Mouse (Mus musculus) megakaryocyte, embryonic 14.5 days (primary cell): ENCODE data around the gene Tmem104. TPM values are rescaled to one million over a fixed set of nuclear protein-coding genes. Genes with fewer than 3 reads are reported as not detected.

Experiments
- H3K27me3 ChIP-seq: replicated peaks from 2 replicates; pipeline ENCODE3; 2012; ENCODE audit warnings: inconsistent platforms
- H3K36me3 ChIP-seq: replicated peaks from 2 replicates; pipeline ENCODE3; 2012; ENCODE audit warnings: low read length, inconsistent platforms, mixed read lengths
- H3K4me1 ChIP-seq: 2 replicates; pipeline ENCODE4 v1.6.1; 2012; ENCODE audit warnings: inconsistent platforms
- H3K4me3 ChIP-seq: replicated peaks from 2 replicates; pipeline ENCODE3; 2012; ENCODE audit warnings: moderate library complexity, mild to moderate bottlenecking, inconsistent platforms
- H3K9me3 ChIP-seq: 2 replicates; pipeline ENCODE4 v1.6.1; 2012; ENCODE audit warnings: inconsistent platforms
- FLI1 ChIP-seq: IDR thresholded peaks from 2 replicates; pipeline ENCODE4 v1.6.1; 2012; ENCODE audit warnings: low read length, inconsistent platforms, mixed read lengths
- GATA1 ChIP-seq: IDR thresholded peaks from 3 replicates; pipeline ENCODE4 v1.6.1; 2012; ENCODE audit warnings: mixed read lengths, low read length, inconsistent platforms, borderline replicate concordance
- polyA plus RNA-seq: library from polyadenylated mRNA; stranded (reverse); fragments of >175 nt; gene quantifications from 2 replicates; pipeline ENCODE4 v1.2.3, GENCODE M21; 2012; ENCODE audit warnings: low replicate concordance; ENCODE audit not compliant: insufficient read depth

Tmem104 gene
- polyA plus RNA-seq, 1 experiment = 14.1 TPM

DNA sequence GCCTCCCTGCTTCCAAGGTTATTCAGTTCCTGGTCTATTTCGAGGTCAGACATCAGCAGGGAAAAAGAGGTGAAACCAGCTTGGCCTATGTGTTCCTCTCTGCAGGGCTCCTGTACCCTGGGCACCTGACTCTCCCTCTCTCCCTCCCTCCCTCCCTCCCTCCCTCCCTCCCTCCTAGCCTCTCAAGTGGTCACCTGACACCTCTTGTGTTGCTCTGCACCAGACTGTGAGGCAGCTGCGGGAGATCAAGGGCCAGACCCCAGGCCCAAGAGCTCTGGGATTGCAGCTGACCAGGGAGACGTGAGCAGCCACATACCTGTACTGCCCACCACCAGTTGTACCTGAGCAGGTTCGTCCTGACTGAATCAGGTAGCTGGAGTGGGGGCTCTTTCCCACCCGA lies 27.8 kb downstream of the Tmem104 start:
- Histone ChIP-seq H3K4me1 (peaks cover 41% of the 10 kb centered on the region), H3K27me3 (peaks cover 3% of the 10 kb centered on the region), H3K4me3 (no peak overlapping the region), H3K36me3 (peaks cover 86% of the 10 kb centered on the region), H3K9me3 (no peaks in the 10 kb centered on the region)
- no peak for TF ChIP-seq FLI1
- no peak for TF ChIP-seq GATA1

DNA sequence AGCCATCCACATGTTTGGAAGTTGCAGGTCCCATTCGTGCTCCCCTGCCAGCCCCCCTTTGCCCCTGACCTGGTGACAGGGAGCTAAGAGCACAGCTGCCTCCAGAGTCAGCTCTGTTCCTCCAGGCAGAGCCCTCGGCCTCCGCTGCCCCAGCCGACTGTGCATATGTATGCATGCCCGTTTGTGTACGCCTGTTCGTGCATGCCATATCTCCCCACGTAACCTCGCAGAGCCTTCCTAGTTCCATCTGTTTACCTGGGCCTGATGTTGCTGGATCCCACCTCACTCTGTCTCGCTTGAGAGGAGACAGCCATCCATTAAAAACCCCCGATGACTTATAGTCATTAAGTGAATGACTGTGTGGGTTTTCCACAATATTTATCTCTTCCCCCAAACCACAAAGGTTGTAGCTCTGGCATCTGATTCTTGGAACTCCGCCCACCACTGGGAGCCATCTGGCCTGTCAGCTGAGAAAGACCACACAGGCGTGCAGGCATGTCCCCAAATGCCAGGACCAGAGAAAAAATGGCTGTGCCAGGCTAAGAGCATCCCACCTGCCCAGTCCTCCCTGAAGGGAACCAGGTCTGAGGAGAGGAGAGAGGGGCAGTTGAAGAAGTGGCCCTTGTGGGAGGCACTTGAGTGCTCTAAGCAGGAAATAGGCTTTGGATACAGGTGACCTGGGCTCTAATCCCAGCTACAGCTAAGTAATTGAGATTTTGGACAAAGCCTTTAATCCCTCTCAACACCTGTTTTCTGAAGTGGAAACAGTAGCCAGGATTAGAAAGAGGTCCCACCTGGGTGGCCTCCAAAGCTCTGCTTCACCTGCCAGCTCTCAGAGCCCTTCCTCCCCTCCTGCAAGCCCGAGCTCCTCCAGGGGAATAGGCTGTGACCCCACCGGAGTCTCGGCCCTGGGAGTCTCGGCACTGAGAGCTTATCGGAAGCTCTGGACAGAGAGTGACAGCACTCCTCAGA lies 30.4 kb downstream of the Tmem104 start:
- Histone ChIP-seq H3K27me3 (peaks cover 3% of the 10 kb centered on the region), H3K4me1 (peaks cover 35% of the 10 kb centered on the region), H3K4me3 (no peak overlapping the region), H3K36me3 (peaks cover 82% of the 10 kb centered on the region), H3K9me3 (no peaks in the 10 kb centered on the region)
- TF ChIP-seq GATA1 (no peak), FLI1 (no peak)

DNA sequence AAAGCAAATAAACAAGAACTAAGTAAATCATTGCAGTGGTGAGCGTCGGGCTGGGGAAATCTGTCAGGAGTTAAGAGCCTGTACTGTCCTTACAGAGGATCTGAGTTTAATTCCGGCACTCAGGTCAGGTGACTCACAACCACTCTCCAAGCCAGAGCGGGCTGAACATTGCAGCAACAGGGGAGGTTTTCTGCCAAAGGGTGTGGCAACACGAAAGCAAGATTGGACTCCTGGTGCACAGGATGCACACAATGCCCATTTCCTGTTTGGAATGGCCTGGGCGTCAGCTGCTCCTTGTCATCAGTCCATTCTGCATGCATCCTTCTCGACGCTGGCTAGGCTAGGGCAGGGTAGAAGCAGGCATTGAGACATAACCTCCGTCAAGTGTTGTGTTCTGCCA lies 32.0 kb downstream of the Tmem104 start:
- Histone ChIP-seq H3K36me3 (peaks cover 80% of the 10 kb centered on the region), H3K4me1 (peaks cover 51% of the 10 kb centered on the region), H3K27me3 (no peaks in the 10 kb centered on the region), H3K4me3 (peak overlapping the region; percentile 77), H3K9me3 (no peaks in the 10 kb centered on the region)
- TF ChIP-seq GATA1 (no peak), FLI1 (0 out of 2 replicates have a peak, but pooled peaks have one; percentile 20)

DNA sequence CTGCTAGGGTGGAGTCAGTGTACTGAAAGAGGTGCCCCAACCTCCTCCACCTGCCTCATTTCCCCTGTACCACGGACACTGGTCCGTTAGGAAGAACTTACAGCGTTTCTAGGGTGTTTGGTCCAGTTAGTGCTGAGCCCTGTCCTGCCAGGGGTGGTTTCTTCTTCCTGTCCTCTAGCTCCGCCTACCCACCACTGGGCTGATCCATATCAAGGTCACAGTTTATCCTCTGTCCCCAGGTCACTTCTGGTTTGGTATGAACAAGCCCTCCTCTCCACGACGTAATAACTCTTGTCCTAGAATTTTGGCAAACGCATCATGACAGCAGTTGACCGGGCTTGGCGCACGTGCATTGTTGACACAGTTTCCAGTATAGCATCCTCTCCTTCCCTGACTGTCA lies 32.4 kb downstream of the Tmem104 start:
- peaks cover 78% of the 10 kb centered on the region for H3K36me3 ChIP-seq
- H3K9me3 ChIP-seq = no peaks in the 10 kb centered on the region
- TF ChIP-seq GATA1 (no peak), FLI1 (no peak)
- H3K4me3 ChIP-seq = no peak overlapping the region
- H3K27me3 ChIP-seq = no peaks in the 10 kb centered on the region
- H3K4me1 ChIP-seq = peaks cover 52% of the 10 kb centered on the region

DNA sequence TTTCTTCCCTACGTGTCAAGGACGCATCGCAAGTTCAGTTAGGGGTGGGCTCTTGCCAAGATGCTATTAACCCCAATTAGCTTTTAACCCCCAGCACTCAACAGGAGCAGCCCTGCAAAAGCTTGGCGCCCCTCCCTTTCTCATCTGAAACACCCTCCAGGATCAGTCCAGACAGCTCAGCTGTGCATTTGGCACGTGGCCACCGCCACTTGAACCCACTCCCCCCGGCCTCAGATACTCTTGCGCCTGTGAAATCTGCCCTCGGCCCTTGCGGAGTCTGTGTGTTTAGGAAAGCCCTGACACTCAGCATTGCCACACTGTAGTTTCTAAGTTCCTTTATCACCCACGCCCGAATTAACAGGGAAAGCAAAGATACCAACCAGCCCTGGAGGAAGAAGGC lies 34.8 kb downstream of the Tmem104 start:
- no peak overlapping the region for H3K4me3 ChIP-seq
- peaks cover 70% of the 10 kb centered on the region for H3K4me1 ChIP-seq
- H3K36me3 ChIP-seq = peaks cover 81% of the 10 kb centered on the region
- no peaks in the 10 kb centered on the region for H3K9me3 ChIP-seq
- TF ChIP-seq FLI1 (no peak), GATA1 (no peak)
- H3K27me3 ChIP-seq = no peaks in the 10 kb centered on the region

DNA sequence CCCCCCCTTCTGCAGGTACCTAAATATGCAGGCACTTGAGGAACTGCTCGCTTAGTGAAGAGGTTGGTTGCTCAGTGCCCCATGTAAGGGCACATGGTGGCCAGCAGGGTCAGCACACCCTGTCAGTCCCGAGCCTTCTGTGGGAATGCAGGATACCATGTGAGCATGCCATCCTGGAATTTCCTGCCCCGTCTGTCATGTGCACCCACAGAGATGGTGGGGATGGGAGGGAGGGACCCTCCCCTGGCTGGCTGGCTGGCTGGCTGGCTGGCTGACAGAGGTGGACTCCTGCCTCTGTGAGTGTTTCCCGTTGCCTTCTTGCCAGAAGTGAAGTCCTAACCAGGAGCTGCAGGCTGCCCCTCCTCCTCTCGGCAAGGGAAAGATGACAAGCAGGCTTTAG lies 35.3 kb downstream of the Tmem104 start:
- H3K4me1 ChIP-seq = peaks cover 70% of the 10 kb centered on the region
- H3K36me3 ChIP-seq = peaks cover 80% of the 10 kb centered on the region
- H3K4me3 ChIP-seq = peak overlapping the region; percentile 8
- TF ChIP-seq FLI1 (no peak), GATA1 (no peak)
- no peaks in the 10 kb centered on the region for H3K9me3 ChIP-seq
- H3K27me3 ChIP-seq = no peaks in the 10 kb centered on the region

- Histone ChIP-seq H3K27me3 (no peaks in the 10 kb centered on the region), H3K36me3 (peaks cover 81% of the 10 kb centered on the region), H3K4me1 (peaks cover 70% of the 10 kb centered on the region), H3K4me3 (peak overlapping the region; percentile 59), H3K9me3 (no peaks in the 10 kb centered on the region)
- TF ChIP-seq GATA1 (no peak), FLI1 (no peak)
These were observed 36.2 kb downstream of the Tmem104 start for GRCm38 (mm10) chr11:115223451-115223850.

- Histone ChIP-seq H3K27me3 (no peaks in the 10 kb centered on the region), H3K9me3 (no peaks in the 10 kb centered on the region), H3K4me1 (peaks cover 70% of the 10 kb centered on the region), H3K4me3 (no peak overlapping the region), H3K36me3 (peaks cover 81% of the 10 kb centered on the region)
- TF ChIP-seq FLI1 = no peak
- no peak for TF ChIP-seq GATA1
These were observed 36.6 kb downstream of the Tmem104 start for GRCm38 (mm10) chr11:115223877-115224276.

DNA sequence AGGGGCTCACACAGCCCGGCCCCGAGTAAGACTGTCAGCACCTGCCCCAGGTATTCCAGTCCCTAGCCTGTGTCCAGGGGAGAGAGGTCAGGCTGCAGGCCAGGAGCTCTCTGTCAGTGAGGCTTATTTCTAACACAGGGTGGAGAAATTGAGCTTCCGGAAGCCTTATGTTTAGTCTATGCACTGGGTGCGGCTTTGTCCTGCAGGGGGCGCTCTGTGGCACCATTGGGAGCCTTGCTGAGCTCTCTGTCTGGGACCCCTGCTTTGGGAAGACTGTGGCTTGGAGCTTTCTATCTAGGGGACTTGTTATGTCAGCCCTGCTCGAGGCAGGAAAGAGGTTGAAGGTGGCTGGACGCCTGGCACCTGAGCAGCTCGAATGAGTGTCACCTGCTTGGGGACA lies 37.6 kb downstream of the Tmem104 start:
- Histone ChIP-seq H3K36me3 (peaks cover 84% of the 10 kb centered on the region), H3K4me1 (peaks cover 70% of the 10 kb centered on the region)

GRCm38 (mm10) chr11:115225301-115225700 lies 38.0 kb downstream of the Tmem104 start:
- Histone ChIP-seq H3K27me3 (no peaks in the 10 kb centered on the region), H3K4me1 (peaks cover 75% of the 10 kb centered on the region), H3K4me3 (no peak overlapping the region), H3K36me3 (peaks cover 84% of the 10 kb centered on the region), H3K9me3 (no peaks in the 10 kb centered on the region)
- TF ChIP-seq FLI1 (no peak), GATA1 (no peak)

More for the DNA sequence above, 37.6 kb downstream of the Tmem104 start:
- TF ChIP-seq FLI1 (no peak), GATA1 (no peak)
- H3K9me3 ChIP-seq = no peaks in the 10 kb centered on the region
- no peak overlapping the region for H3K4me3 ChIP-seq
- H3K27me3 ChIP-seq = no peaks in the 10 kb centered on the region
